Mouse (Mus musculus): Measurements from ENCODE around the gene Ntmt1. TPM values are rescaled to one million over a fixed set of nuclear protein-coding genes. Genes with fewer than 3 reads are reported as not detected.
A peak's percentile ranks its signal among the peaks of the same experiment; 100 is the strongest.

Ntmt1 gene
- polyA plus RNA-seq, 1 experiment from 2014 or later, result 50.5 TPM

DNA sequence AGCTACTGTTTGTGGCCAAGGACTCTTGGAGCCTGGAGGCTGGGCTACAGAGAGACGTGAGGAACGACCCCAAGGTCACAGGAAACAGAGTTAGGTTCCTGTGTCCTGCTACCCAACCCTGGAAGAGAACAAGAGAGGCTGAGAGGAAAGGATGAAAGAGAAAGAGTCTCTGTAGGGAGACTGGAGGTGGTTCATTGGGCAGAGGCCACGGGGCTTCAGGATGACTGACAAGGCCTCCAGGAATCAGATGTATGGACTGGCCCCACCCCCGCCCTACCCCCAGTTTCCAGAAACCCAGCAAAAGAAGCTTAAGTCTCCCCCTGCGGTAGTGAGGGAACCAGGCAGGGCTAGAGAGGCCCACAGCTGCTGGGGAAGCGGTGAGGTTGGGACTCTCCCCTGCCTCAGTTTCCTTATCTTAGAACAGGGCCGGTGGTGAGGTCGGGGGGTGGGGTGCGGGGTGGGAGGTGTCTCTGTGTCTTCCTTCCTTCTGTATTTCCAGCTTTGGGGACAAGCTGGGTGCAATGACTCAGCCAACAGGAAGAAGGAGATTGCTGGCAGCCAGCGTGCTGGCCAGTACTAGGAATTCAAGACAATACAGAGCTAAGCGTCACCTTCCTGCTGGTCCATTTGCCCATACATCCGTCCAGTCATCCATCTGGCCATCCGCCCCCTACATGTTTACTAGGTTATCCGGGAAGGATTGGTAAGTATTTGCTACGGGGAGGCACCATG lies 34.9 kb upstream of the Ntmt1 start:
- H3K4me3 ChIP-seq (ENCODE audit: low read depth, low read length), result no peak overlapping the region
- peaks cover 5% of the 10 kb centered on the region; the same call in 1 of the 2 replicates for H3K4me1 ChIP-seq (replicated peaks; ENCODE audit: control insufficient read depth, insufficient read depth, low read length)
- ATAC-seq, result no peak
- H3K27me3 ChIP-seq (replicated peaks; ENCODE audit: control insufficient read depth, insufficient read depth, low read length), result no peaks in the 10 kb centered on the region; the same call in 1 of the 2 replicates
- H3K9ac ChIP-seq (ENCODE audit: low read depth, low read length), result no peak overlapping the region
- no peak for TF ChIP-seq CTCF (IDR thresholded peaks at IDR 0.05; ENCODE audit: low read depth)
- H3K27ac ChIP-seq (ENCODE audit: low read depth, low read length), result 0 out of 2 replicates have a peak overlapping the region, but pooled peaks have one; percentile 21
- no peaks in the 10 kb centered on the region for H3K36me3 ChIP-seq (ENCODE audit: control insufficient read depth, insufficient read depth)
- no peak overlapping the region for H3K4me2 ChIP-seq (replicated peaks; ENCODE audit: low read depth)
- no peaks in the 10 kb centered on the region for H3K9me3 ChIP-seq (ENCODE audit: control insufficient read depth)
- 43% methylated on average over 14 of the region's 15 CpGs for WGBS

DNA sequence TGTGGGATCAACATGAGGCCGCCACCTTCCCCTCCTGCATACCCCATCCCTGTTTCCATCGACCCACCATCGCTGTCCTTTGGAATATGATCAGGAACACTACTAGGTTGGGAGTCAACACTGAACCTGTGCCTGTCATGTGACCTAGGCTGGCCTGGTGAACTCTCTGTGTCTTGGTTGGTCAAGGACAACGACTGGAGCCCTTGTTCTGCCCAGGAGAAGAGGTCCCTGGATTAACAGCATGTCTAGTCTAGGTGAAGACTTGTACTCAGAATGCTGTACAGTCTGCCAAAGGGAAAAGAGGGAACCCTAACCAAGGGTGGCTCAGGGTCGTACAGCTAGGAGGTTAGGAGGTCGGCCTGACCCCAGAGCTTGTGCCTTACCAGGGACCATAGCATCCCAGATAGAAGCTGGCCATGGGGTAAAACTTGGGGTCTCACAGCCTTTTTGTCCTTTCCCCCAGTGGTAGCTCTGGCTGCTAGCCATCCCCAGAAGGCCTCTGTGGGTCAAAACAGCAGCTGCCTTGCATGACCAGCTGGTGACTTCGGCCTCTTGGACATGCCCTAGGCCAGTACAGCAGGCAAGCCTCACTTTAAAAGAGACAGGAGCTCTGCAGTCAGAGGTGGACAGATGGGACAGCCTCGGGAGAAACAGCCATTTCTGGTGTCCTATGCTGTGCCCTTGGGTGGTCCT lies 34.2 kb upstream of the Ntmt1 start:
- H3K36me3 ChIP-seq (ENCODE audit: control insufficient read depth, insufficient read depth), result no peaks in the 10 kb centered on the region
- no peak for ATAC-seq
- WGBS, result 77% methylated on average over 8 of the region's 8 CpGs
- no peak for TF ChIP-seq CTCF (IDR thresholded peaks at IDR 0.05; ENCODE audit: low read depth)
- H3K9ac ChIP-seq (ENCODE audit: low read depth, low read length), result no peak overlapping the region
- peaks cover 5% of the 10 kb centered on the region; the same call in 1 of the 2 replicates for H3K4me1 ChIP-seq (replicated peaks; ENCODE audit: control insufficient read depth, insufficient read depth, low read length)
- no peaks in the 10 kb centered on the region for H3K9me3 ChIP-seq (ENCODE audit: control insufficient read depth)
- H3K4me3 ChIP-seq (ENCODE audit: low read depth, low read length), result no peak overlapping the region
- H3K27ac ChIP-seq (ENCODE audit: low read depth, low read length), result no peak overlapping the region
- no peak overlapping the region for H3K4me2 ChIP-seq (replicated peaks; ENCODE audit: low read depth)
- no peaks in the 10 kb centered on the region; the same call in 1 of the 2 replicates for H3K27me3 ChIP-seq (replicated peaks; ENCODE audit: control insufficient read depth, insufficient read depth, low read length)

DNA sequence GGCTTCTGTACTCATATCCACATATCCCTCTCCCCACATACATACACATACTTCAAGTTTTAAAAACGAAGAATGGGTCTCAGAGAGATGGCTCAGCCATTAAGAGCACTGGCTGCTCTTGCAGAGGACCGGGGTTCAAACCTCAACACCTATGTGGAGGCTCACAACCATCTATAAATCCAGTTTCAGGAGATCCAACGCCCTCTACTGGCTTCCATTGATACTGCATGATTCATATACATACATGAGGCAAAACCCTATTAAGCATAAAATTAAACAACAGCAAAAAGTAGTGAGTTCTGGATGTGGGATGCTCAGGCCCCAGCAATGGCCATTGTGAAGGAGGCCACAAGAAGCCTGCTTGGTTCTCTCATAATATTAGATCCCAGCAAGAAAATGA lies 31.7 kb upstream of the Ntmt1 start:
- no peaks in the 10 kb centered on the region for H3K9me3 ChIP-seq (ENCODE audit: control insufficient read depth)
- TF ChIP-seq CTCF (IDR thresholded peaks at IDR 0.05; ENCODE audit: low read depth), result peak; percentile 52
- H3K9ac ChIP-seq (ENCODE audit: low read depth, low read length), result no peak overlapping the region
- peaks cover 5% of the 10 kb centered on the region; the same call in 1 of the 2 replicates for H3K4me1 ChIP-seq (replicated peaks; ENCODE audit: control insufficient read depth, insufficient read depth, low read length)
- H3K36me3 ChIP-seq (ENCODE audit: control insufficient read depth, insufficient read depth), result no peaks in the 10 kb centered on the region
- no peak overlapping the region for H3K4me2 ChIP-seq (replicated peaks; ENCODE audit: low read depth)
- 60% methylated on average over 3 of the region's 3 CpGs for WGBS
- ATAC-seq, result no peak
- H3K27me3 ChIP-seq (replicated peaks; ENCODE audit: control insufficient read depth, insufficient read depth, low read length), result no peaks in the 10 kb centered on the region; the same call in 1 of the 2 replicates
- no peak overlapping the region for H3K27ac ChIP-seq (ENCODE audit: low read depth, low read length)
- H3K4me3 ChIP-seq (ENCODE audit: low read depth, low read length), result no peak overlapping the region

DNA sequence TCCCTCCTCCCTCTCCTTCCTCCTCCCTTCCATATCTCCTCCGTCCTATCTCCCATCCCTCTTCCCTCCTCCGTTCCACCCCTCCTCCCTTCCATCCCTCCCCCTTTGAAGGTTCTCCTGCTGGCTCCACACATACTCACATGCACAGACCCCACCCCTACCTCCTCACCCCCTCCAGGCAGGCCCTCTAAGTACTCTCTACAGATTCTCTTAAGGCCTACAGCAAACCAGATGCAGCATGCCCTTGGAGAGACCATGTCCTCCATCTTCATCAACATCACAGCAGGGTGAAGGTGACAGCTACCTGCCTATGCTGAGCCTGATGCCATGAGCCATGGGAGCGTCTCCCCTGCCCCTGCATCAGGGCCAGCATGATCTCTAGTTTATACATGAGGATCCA lies 30.4 kb upstream of the Ntmt1 start:
- H3K4me2 ChIP-seq (replicated peaks; ENCODE audit: low read depth), result no peak overlapping the region
- no peaks in the 10 kb centered on the region for H3K4me1 ChIP-seq (replicated peaks; ENCODE audit: control insufficient read depth, insufficient read depth, low read length)
- H3K4me3 ChIP-seq (ENCODE audit: low read depth, low read length), result no peak overlapping the region
- H3K9me3 ChIP-seq (ENCODE audit: control insufficient read depth), result no peaks in the 10 kb centered on the region
- H3K27me3 ChIP-seq (replicated peaks; ENCODE audit: control insufficient read depth, insufficient read depth, low read length), result no peaks in the 10 kb centered on the region; the same call in 1 of the 2 replicates
- H3K27ac ChIP-seq (ENCODE audit: low read depth, low read length), result no peak overlapping the region
- no peak for TF ChIP-seq CTCF (IDR thresholded peaks at IDR 0.05; ENCODE audit: low read depth)
- 80% methylated on average over 3 of the region's 3 CpGs for WGBS
- H3K9ac ChIP-seq (ENCODE audit: low read depth, low read length), result no peak overlapping the region
- no peak for ATAC-seq
- H3K36me3 ChIP-seq (ENCODE audit: control insufficient read depth, insufficient read depth), result no peaks in the 10 kb centered on the region

DNA sequence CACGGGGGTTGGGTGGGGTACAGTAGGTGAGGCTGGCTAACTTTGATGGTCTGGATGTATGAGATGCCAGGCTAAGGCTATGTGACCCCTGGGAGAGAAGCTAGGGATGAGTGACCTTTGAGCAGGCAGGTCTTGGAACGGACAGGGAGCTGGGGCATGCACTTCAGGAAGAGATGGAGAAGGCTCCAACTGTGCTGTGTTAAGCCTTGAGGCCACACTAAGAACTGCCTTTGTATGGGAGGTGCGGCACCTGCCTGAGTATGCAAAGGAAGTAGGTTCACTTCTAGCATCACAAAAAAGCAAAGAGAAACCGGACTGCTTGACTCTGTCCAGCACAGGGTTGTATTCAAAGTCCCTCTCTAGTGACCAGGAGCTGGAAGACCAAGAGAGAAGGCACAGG lies 29.4 kb upstream of the Ntmt1 start:
- H3K27me3 ChIP-seq (replicated peaks; ENCODE audit: control insufficient read depth, insufficient read depth, low read length), result no peaks in the 10 kb centered on the region; the same call in 1 of the 2 replicates
- no peaks in the 10 kb centered on the region for H3K9me3 ChIP-seq (ENCODE audit: control insufficient read depth)
- no peak overlapping the region for H3K9ac ChIP-seq (ENCODE audit: low read depth, low read length)
- no peak overlapping the region for H3K27ac ChIP-seq (ENCODE audit: low read depth, low read length)
- no peak overlapping the region for H3K4me2 ChIP-seq (replicated peaks; ENCODE audit: low read depth)
- TF ChIP-seq CTCF (IDR thresholded peaks at IDR 0.05; ENCODE audit: low read depth), result no peak
- 78% methylated on average over 4 of the region's 4 CpGs for WGBS
- no peak overlapping the region for H3K4me3 ChIP-seq (ENCODE audit: low read depth, low read length)
- no peaks in the 10 kb centered on the region for H3K36me3 ChIP-seq (ENCODE audit: control insufficient read depth, insufficient read depth)
- ATAC-seq, result no peak
- H3K4me1 ChIP-seq (replicated peaks; ENCODE audit: control insufficient read depth, insufficient read depth, low read length), result no peaks in the 10 kb centered on the region

DNA sequence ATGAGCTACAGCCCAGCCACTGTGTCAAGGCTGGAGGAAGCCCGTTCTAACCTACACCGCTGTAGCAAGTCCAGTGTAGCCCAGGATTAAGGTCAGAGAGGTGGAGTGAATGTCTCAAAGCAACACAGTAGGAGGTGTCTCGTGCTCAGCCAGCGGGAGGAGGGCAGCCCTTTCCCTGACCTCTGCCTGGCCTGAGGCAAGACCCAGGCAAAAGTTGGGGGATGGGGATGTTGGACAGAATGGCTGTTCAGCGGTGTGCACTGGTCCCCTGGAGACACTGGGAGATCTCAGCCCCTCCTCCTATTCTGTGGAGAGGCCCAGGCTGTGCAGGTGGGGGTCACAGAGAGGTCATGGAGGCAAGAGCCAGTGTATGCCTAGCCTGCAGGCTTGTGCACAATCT lies 28.4 kb upstream of the Ntmt1 start:
- H3K36me3 ChIP-seq (ENCODE audit: control insufficient read depth, insufficient read depth), result no peaks in the 10 kb centered on the region
- no peak overlapping the region for H3K4me3 ChIP-seq (ENCODE audit: low read depth, low read length)
- no peak overlapping the region for H3K27ac ChIP-seq (ENCODE audit: low read depth, low read length)
- no peaks in the 10 kb centered on the region for H3K9me3 ChIP-seq (ENCODE audit: control insufficient read depth)
- H3K27me3 ChIP-seq (replicated peaks; ENCODE audit: control insufficient read depth, insufficient read depth, low read length), result no peaks in the 10 kb centered on the region; the same call in 1 of the 2 replicates
- H3K4me2 ChIP-seq (replicated peaks; ENCODE audit: low read depth), result no peak overlapping the region
- H3K9ac ChIP-seq (ENCODE audit: low read depth, low read length), result no peak overlapping the region
- H3K4me1 ChIP-seq (replicated peaks; ENCODE audit: control insufficient read depth, insufficient read depth, low read length), result 0 out of 2 replicates have a peak, but pooled peaks cover 3% of the 10 kb centered on the region
- 26% methylated on average over 5 of the region's 5 CpGs for WGBS
- no peak for ATAC-seq
- TF ChIP-seq CTCF (IDR thresholded peaks at IDR 0.05; ENCODE audit: low read depth), result no peak

All from intestine, postnatal 0 days (tissue).